Mouse (Mus musculus) C2C12 (cell line): Measurements from ENCODE around the gene Mylk4.

ENCODE experiments used
- CEBPB ChIP-seq: IDR thresholded peaks from one replicate; pipeline ENCODE4 v1.6.1; 2011; ENCODE audit warnings: low read depth, mild to moderate bottlenecking, control low read depth, moderate library complexity
- CTCF ChIP-seq: IDR thresholded peaks from one replicate; pipeline ENCODE4 v1.5.1; 2011; ENCODE audit not compliant: control insufficient read depth, insufficient read depth, insufficient read length
- MAX ChIP-seq: IDR thresholded peaks from one replicate; pipeline ENCODE4 v1.6.1; 2011; ENCODE audit warnings: mild to moderate bottlenecking, control low read depth
- USF1 ChIP-seq: IDR thresholded peaks from one replicate; pipeline ENCODE4 v1.6.1; 2011; ENCODE audit warnings: low read depth, mild to moderate bottlenecking, control low read depth, moderate library complexity

GRCm38 (mm10) chr13:32698956-32699355 is 84.8 kb downstream of the Mylk4 start:
- no peak for TF ChIP-seq CTCF
- no peak for TF ChIP-seq CEBPB
- no peak for TF ChIP-seq MAX
- no peak for TF ChIP-seq USF1
